Mouse (Mus musculus) WW6 (cell line): Measurements from ENCODE around the gene Sde2.

Source experiments
- DNase-seq: peaks from one replicate; pipeline ENCODE4 v3.0.0-alpha.2; 2013; ENCODE audit warnings: low read depth, low spot score

The Sde2 gene

GRCm38 (mm10) chr1:180850316-180851270, at the start of gene Sde2:
Sde2 (plus strand) TSS chr1:180851127.
- DNase-seq: peak; percentile 99

DNA sequence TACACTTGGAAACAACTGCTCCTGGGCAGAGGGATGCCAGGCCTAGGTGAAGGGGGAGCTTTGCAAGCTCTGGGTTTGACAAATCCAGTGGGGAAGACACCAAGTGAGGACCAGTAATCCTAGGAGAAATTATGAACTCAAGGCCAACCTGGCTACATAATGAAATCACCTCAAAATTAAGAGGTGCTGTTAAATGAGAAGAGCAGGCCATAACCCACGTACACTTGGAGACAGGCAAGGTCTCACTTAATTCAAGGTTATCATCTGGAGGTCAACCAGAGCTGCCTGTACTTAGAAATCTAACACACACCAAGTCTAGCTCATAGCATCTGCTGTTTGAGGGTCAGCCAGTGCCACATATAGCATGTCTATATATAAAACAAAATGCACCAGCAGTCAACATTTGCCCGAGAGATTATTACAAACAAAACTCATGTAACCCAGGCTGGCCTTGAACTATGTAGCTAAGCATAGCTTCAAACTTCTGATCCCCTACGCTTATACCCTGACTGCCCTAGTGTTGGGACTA, 49.4 kb upstream of the Sde2 start:
- no peak for DNase-seq

DNA sequence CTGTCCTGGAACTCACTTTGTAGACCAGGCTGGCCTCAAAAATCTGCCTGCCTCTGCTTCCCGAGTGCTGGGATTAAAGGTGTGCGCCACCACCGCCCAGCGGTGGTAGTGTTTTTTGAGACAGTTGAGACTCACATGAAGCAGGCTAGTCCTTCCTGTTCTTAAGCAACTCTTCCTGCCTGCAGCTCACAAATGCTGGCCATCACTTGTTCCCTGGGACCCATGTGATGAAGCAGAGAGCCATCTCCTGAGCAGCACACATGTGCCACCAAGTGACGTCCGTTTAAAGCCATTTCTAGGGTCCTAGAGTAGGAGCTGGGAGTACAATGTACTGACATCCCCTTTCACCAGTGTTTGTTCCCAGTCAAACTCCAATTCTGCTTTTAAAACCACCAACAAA, 47.0 kb upstream of the Sde2 start:
- DNase-seq: no peak

- no peak for DNase-seq
Measured at GRCm38 (mm10) chr1:180808831-180809230, 42.1 kb upstream of the Sde2 start.

GRCm38 (mm10) chr1:180810976-180811375, 40.0 kb upstream of the Sde2 start:
- no peak for DNase-seq

DNA sequence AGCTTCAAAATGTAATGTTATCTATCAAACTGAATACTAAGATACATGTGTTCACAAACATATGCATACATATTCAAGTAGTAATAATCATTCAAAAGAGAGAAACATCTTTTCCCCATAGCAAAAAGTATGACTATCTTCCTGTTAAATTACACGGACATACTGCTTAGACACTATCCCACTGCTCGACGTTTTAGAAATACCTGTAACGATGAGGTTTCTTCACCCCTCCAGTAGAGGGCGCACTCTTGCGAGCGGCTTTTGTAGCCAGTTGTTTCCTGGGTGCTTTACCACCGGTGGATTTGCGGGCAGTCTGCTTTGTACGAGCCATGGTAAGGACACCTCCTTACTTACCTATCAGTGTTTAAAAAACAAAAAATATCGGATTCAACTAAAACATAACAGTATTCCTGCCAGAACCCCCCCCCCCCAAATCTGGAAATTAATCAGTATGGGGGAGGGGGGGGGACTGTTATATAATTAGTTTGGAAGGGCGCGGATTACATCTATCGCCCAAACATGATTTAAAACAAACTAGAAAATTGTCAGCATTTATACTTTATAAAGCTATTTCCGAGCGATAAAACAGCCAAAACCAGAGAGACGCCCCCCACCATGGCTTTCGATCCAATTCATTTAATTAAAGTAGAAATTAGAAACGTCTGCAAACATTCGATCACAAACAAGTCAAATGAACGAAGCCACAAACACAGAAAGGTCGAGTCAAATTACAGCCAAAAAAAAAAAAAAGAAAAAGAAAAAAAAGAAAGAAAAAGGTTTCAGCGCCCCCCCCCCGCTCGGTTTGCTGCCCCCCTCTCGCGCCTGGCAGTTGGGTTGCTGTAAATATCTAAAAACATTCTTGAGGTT, 39.1 kb upstream of the Sde2 start:
- no peak for DNase-seq

DNA sequence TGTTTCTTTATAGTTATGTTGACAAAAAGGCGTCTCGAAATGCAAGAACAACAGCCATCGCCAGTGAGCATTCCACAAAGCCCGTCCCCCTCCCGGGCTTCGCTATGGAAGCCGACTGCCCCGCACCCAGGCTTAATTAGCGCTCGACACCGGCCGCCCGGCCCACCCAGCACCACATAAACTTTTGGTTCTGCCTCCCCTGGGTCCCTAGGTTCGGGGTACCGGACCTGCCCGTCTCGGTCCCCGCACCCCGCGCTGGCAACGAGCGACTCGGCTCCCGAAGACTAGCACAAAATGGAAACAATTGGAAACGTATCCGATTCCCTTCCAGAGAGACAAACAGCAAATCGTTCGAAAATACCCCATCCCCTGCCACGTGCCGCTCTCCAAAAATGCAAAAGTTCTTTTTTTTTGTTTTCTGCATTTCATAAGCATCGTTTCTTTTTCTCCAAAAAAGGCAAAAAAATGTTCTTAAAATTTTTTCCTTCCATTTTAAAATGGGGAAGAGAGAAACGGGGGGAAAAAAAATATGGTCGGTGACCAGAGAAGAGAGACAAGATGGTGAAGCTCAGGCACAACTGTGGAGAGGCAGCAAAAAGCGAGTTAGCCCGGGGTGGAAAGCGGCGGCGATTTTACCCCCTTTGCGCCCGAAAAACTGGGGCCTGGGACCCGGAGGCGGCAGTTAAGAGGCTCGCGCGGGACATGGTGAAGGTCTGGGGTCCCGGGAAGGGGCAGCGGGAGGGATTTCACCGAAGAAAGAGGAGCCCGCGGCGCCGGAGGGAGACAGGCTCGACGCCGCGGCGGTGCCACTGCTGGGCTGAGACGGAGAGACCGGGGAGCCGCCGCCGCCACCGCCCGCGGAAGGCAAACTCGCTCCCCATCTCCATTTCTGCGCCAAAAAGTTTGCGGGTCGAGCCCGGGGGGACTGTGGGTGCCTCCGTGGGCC, 38.2 kb upstream of the Sde2 start:
- no peak for DNase-seq

- peak; percentile 61 for DNase-seq
Measured at GRCm38 (mm10) chr1:180813409-180813884, 37.5 kb upstream of the Sde2 start.

DNA sequence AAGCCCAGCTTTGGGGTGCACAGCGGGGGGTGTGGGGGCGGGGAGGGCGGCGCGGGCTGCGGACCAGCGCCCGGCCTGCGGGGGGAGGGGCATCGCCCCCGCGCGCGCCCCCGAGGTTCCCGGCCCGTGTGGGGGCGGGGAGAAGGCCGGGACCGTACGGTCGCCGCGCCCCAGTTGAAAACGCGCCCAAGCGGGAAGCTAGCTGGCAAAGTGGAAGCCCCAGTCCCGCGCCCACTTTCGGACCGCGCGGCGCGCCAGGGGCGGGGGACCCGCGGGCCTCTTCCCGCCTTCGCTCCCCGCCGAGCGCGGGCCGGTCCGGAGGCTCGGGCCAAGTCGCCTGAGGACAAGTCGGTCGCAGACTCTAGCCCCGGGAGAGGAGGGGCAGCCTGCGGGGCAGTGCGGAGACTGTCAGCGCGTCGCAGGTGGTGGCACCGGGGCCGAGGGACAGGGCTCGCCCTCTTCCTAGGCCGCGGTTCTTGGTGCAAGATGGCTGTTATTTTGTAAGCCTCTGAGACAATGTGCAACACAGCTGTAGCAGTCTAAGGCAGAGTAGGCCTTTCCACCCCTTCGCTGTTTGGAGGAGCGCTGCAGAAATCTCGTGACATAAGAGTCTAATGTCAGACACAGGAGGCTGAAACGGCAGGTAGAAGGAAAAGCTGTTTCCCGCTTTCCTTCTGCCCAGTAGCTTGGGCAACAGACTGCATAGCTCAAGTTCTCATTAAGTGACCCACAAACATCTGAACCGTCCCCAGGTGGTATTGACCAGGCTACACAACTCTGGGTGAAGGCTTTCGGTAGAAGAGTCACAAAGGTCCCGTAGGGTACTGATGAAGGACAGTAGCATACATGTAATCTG, 36.8 kb upstream of the Sde2 start, which contains the start of gene H3f3a:
H3f3a (minus strand) TSS at position 59 of the 856 bp plus-strand sequence.
- DNase-seq: no peak

DNA sequence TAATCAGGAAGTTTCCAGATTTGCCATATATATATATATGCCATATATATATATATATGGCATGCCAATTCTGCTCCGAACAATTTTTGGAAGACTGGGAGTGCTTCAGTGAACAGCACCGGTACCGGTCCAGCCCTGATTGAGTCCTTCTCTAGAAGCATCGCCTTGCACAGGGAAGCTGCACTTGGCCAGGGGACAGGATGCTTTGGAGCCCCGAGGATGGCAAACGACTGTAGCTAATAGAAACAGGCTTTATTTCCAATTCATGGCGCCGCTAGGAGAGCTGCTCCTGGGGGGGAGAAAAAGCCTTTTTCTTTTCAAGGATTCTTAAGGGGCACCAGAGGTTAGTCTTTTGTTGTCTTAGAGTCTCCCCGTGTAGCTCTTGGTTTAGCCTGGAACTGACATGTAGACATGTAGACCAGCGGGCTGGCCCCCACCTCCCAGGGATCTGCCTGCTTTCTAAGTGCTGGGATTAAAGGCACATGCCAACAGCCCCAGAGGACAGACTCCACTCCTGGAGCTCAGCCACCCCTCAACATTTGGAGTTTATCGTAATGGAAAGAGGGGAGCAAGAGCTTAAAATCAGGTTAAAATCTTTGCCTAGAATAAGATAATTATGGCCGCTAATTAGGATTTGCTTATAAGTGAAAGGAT, 35.4 kb upstream of the Sde2 start:
- no peak for DNase-seq

GRCm38 (mm10) chr1:180818000-180818399, 32.9 kb upstream of the Sde2 start:
- DNase-seq: no peak

DNA sequence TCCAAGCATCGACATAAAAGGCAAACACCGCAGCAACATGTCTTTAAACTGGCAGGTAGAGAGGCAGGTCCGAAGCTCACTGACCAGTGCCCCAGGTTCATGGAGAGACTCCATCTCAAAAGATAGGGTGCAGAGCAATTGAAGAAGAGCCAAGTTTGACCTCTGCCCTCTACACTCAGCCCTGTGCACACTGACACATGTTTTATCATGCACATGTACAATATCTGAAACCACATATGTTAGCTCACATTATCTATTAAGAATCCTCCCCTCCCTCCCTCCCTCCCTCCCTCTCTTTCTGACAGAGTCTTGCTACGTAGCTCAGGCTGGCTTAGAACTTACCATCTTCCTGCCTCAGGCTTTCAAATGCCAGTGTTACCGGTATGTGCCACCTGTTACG, 29.8 kb upstream of the Sde2 start:
- no peak for DNase-seq

- no peak for DNase-seq
Measured at GRCm38 (mm10) chr1:180822276-180822675, 28.7 kb upstream of the Sde2 start.

DNA sequence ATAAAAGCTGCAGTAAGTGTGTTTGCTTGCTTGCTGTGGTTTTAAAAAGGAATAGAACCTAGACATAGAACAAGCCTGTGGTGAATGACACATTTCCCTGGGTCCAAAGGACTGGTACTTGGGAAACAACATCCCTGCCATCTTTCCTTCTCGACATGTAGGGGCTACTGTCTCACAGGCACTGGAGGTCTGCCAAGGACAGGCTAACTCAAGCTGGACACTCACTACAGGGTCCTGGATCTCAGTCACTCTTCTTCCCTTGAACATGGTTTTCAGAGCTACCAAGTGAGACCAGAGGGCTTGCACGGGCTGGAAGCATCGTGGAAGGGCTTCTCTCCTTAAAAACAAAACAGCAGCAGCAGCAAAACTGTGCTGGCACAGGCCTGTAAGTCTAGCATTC, 27.2 kb upstream of the Sde2 start:
- no peak for DNase-seq

DNA sequence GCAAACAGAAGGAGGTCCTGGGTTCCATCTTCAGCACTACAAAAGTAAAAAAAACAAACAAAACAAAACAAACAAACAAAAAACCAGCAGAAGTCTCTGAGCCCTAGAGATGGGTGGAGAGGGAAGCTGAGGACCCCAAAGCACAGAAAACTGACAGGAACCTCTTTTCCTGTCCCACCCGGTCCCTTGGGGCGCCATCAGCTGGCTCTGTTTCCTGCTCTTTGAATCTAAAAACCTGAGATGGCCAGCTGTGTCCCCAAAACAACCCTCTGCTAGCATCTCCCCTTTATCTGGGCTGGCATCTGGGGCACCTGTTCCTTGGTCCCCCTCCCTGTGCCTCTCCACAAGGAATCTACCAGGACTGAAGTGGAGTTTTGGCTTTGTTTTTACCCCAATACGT, 26.2 kb upstream of the Sde2 start:
- no peak for DNase-seq

- DNase-seq: no peak
Measured at GRCm38 (mm10) chr1:180826634-180827033, 24.3 kb upstream of the Sde2 start.

GRCm38 (mm10) chr1:180829775-180830174, 21.2 kb upstream of the Sde2 start:
- no peak for DNase-seq

DNA sequence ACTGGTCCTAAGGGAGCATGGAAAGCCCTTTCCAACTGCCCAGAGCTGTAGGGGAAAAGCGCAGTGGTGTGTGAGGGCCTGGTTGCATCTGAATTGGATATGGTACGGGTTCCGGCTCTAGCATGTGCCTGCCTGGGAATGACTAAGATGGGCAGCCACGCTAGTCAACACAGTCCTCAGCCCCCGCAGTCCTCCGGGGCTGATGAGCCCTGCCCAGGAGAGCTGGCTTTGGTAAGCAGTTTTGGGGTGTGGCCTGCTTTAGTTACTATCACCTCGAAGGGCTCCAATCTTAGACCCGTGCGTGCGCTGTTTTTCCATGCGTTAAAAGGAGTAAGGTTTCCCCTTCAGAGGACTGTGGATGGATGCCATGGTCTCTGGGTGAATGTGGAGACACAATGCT, 20.8 kb upstream of the Sde2 start:
- no peak for DNase-seq

GRCm38 (mm10) chr1:180830588-180831346, 20.2 kb upstream of the Sde2 start:
- DNase-seq: no peak
